Mouse (Mus musculus): ENCODE measurements at regions not wholly inside any gene's neighbourhood (a gene's known extent, or its start where the extent isn't known, plus 50 kb on each side); places are given as distances from the start of the nearest gene placed in this dataset.
"Not testable (repeated sequence)": the region's sequence is repeated elsewhere in the genome, so short reads cannot be mapped to it uniquely, and the experiment has no call there.

- no peak for DNase-seq
Observed at GRCm38 (mm10) chr17:85881636-85882170, 193.6 kb upstream of the Six2 start.

GRCm38 (mm10) chr17:85881046-85881445 lies 193.0 kb upstream of the Six2 start:
- no peak for DNase-seq

DNA sequence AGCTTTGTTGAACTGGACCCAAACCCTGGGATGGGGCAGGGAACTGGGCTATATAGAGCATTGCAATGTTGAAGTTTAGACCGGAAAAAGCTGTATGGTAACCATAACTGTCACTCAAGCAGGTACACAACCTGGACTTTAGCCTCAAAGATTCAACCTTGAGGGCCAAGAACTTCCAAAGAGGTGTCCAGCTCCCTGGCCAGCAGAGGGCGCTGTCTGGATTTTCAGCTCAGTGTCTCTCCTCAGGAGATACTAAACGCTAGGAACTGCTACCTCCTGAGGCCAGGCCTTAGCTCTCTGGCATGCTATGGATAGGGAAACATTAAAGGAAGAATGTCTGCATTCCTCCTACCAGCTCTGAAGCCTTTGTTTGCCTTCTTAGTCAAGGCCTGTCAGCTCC lies 189.4 kb upstream of the Six2 start:
- DNase-seq = no peak

GRCm38 (mm10) chr17:85876853-85877252 lies 188.8 kb upstream of the Six2 start:
- no peak for DNase-seq

DNA sequence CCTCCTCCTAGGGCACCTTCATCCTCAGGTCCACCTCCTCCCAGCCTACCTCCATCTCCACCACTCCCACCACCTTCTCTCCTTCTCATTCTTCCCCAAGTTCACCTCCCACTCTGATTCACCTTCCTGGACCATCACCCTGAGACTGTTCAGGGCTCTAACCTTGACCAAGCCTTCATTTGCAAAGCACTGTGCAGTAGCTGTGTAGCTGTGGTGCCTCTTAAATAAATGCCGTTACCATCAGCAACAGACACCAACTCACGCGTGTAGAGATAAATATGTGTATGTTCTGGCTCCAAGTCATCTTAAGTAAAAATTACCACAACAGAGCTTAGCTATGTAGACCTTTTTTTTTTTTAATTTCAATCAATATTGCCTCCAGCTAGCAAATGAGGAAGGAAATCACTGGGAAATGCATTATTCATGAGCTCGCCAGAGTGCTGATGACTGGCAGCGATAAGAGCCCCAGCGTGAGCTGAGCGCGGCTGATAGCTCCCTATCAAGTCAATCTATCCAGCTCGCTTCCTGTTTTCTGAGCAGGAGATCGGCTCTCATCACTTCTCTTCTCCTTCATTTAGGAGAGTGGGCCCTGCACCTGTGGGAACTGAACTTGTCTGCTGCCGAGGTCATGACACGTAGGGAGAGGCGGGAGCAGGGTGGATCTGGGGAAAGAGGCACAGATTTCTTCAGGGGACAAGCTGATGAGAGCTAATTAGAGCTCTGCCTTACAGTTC lies 185.9 kb upstream of the Six2 start:
- no peak for DNase-seq

DNA sequence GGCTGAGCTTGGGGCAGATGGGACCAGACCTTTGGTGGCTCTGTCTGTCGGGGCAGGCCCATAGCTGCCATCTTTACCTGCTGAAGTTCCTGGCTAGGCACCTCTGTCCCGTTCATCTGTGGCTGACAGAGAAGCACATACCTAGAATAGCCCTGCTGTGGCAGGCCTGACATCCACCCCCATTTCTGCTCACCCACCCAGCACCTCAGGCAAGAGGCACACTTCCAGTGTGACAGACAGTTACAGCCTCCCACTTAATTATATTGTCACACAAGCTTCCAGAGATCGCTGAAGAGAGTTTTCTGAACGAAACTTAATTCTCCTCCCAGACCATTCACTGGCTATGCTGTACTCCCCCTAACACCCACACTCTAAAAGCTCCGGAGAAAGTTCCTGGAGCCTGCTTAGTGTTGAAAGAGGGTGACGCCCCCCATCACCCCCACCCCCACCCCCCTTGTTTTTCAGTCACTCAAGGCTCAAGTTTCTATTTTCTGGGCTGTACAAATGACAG lies 184.9 kb upstream of the Six2 start:
- DNase-seq = no peak

- DNase-seq = no peak
Observed at GRCm38 (mm10) chr17:85870406-85870805, 182.3 kb upstream of the Six2 start.

DNA sequence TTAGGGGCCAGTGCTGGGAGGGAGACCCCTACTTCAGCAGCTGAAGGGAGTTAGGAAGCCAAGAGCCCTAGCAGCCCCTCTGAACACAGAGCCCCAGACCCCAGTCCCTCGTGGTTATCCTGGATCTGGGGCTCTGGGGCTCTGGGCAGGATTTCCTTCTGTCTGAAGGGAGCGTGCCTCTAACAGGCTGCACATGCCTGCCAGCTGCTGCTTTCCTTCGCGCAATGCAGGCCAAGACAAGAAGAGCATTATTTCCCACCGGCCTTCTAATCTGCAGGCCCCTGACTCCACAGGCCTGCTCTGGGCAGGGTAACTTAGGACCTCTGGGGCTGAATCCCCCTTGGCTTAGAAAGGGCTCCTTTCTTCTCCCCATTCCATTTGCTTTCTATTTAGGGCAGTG lies 181.1 kb upstream of the Six2 start:
- DNase-seq = no peak

DNA sequence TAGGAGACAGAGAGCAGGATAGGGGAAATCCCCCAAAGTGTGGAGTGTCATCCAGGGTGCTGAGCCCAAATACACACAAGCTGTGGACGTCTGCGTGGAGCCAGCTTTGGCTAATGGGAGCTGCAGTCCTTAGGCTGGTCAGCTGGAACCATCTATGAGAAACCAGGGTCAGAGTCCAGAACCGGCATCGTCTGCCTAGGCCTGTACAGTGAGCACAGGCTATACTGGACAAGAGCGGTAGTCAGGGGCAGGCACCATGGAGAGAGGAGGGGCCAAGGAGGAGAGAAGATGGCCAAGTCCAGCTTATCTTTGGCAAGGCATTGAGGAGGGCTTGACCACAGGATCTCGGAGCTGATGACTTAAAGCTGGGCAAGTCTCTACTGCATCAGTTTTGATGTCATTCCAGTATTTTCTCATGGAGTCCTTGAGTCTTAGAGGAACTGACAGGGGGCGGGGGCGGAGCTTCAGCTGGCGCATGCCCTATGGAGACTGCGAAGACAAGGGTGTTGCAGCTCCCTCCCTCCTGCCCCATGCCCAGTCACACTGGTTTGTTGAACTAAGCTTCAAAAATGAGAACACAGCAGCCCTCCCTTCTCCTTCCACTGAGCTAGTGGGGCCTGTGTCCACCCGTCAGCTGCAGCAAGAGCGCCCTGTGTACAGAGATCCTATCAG lies 180.0 kb upstream of the Six2 start:
- DNase-seq = no peak

DNA sequence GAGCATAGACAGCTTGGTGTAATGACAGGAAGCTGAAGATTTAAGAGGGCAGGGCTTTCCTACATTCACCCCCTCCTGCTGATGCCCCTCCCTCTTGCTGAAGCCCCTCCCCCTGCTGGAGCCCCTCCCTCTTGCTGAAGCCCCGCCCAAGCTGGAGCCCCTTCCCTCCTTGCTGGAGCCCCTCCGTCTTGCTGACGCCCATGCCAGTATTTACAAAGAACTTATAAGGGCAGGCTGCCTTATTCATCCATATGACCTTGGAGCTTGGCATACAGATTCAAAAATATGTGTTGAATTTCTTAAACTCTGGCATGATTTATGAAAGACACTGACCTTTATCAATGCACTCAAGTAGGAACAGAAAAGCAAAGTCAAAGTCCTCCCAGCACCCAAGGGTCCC lies 178.5 kb upstream of the Six2 start:
- no peak for DNase-seq

GRCm38 (mm10) chr17:85865940-85866339 lies 177.9 kb upstream of the Six2 start:
- no peak for DNase-seq

DNA sequence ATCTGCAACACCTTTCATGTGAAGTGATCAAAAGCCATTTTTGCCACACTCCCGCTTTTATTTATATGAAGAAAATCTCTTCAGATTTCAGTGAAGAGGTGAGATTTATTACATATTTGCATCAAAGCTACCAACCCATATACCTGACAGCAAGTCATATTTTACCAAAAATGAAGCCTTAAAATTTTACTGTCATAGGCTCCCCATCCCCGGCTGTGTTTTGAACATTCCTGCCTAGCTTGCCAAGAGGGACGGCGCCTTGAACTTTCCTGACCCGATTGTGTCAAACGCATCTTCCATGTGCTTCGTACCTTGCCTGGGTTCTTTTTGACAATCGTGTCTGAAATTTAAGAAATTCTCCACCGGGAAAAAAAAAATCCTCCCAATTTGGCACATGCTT lies 173.3 kb upstream of the Six2 start:
- DNase-seq = no peak

DNA sequence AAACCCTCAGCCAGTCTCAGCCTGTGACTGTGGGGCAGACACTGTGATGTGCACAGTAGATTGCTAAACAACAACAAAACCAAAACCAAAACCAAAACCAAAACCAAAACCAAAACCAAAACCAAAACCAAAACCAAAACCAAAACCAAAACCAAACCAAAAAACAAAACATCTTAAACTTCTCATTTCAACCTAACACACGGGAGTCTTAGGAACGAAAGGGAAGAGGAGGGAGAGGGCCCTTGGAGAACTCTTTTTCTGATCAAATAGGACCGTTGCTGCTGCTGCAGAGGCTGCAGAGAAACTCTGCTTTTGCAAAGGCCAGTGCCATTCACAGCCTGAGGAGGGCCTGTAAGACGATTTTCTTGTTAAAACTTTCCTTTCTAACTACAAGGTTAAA lies 172.7 kb upstream of the Six2 start:
- DNase-seq = no peak

- peak; percentile 92 for DNase-seq
Observed at GRCm38 (mm10) chr17:85859926-85860707, 172.0 kb upstream of the Six2 start.

- DNase-seq = no peak
Observed at GRCm38 (mm10) chr17:85858516-85858915, 170.4 kb upstream of the Six2 start.

DNA sequence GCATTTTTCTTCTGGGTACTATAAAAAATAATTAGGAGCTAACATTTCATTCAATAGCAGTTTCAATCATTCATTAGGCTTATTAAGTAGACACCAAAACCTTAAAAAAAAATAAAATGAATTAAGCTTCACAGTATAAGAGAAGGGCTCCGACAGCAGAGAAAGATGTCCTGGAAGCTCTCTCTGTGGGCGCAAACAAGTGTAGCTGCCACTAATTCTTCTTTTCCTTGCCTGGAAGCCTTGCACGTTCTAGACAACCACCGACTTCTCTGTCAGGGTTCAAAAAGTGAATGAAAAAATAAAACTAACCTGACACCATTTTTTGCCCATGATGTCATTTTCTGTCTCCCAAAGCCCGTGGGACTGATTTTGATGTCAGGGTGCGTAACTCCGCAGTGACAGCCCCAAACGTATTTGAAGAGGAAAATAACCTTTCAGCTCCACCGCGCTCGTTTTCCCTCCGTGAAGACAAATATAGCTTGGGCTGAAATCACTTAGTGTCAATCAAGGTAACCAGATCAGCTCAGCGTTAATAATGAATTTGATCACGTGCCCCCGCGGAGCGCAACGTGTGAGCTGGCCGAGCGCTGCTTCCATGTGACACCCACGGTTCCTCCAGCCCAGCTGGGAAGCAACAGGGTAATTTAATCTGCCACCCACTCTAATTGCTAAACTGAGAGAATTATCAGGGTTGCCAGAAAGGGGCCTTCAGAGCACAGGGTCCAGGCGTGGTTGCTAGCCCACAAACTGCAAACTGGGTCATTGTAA lies 169.8 kb upstream of the Six2 start:
- peak; percentile 92 for DNase-seq

DNA sequence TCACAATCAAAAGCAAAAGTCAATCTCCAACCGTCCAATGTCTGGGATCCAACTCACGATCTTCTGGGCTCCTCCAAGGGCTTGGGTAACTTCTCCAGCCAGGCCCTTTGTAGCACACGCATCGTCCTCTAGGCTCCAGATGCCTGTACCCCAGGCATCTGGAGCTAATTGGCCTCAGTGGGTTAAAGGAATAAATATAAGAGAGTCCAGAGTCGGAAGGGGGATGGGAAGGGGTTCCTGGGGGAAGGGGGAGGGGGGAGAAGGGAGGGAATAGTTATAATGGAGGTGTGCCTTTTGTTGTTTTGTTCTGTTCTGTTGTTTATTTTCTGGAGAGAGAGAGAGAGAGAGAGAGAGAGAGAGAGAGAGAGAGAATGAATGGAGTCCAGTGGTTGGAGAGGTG lies 168.8 kb upstream of the Six2 start:
- not testable (repeated sequence) for DNase-seq

DNA sequence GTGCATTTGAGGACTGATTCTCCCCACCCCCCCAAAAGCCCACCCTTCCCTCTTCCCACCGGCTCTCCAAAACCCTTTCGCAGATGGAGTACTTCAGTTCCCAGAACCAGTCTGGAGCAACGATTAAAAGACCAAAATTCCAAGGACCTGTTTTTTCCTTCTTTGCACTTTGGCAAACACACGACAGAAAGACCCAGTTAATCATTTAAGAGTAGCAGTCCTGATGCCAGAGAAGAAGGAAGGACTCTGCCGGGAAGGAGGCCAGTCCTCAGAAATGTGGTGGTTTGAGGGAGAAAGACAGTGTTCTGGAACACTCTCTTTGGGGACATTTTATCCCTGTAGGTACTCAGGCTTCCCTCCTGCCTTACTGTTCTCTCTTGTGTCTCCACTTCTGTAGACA lies 165.1 kb upstream of the Six2 start:
- peak; percentile 9 for DNase-seq

GRCm38 (mm10) chr17:85848526-85848925 lies 160.5 kb upstream of the Six2 start:
- peak; percentile 19 for DNase-seq

DNA sequence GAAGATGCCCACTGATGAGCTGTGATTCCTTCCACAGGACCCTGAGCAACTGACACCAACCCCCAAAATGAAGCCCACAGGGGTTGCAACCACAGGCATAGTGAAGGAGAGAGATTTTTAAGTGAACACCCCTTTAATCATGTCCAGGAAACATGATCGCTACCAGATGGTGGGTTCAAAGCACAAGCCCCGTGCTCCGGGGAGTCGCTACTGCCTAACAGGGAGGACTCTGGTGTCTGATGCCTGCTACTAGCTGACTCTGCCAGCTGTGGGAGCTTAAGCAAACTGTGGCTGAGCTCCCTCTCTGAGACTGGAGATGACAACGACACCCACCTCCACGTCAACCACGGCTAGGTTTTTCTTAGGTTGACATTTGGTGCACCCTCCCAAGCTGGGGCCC lies 159.7 kb upstream of the Six2 start:
- peak; percentile 58 for DNase-seq

GRCm38 (mm10) chr17:85845059-85845458 lies 157.0 kb upstream of the Six2 start:
- DNase-seq = peak; percentile 57

- DNase-seq = peak; percentile 82
Observed at GRCm38 (mm10) chr17:85844486-85844885, 156.4 kb upstream of the Six2 start.

DNA sequence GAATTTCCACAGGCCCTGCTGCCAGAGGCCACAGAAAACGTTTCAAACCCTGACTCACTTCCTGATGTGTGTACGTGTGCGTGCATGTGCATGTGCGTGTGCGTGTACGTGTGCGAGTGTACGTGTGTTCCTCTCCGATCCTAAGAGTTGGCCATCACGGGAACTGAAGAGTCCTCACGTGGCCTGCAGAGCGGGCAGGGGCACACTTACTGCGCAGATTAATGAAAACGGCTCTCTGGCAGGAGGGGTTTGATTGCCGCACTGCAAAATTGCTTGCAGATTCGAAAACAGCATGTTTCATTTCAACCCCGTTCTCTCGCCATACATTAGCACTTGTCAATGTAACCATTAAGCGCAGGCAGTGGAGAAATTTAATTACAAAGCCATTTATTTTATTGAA lies 135.0 kb upstream of the Six2 start:
- DNase-seq = peak; percentile 58

All from heart, adult 11 months (tissue).